Mouse (Mus musculus) lung, postnatal 10 days (tissue): Measurements from ENCODE around the gene Abtb2.

ENCODE experiments used
- DNase-seq: peaks from one replicate; pipeline ENCODE4 v3.0.0; 2021

The Abtb2 gene

DNA sequence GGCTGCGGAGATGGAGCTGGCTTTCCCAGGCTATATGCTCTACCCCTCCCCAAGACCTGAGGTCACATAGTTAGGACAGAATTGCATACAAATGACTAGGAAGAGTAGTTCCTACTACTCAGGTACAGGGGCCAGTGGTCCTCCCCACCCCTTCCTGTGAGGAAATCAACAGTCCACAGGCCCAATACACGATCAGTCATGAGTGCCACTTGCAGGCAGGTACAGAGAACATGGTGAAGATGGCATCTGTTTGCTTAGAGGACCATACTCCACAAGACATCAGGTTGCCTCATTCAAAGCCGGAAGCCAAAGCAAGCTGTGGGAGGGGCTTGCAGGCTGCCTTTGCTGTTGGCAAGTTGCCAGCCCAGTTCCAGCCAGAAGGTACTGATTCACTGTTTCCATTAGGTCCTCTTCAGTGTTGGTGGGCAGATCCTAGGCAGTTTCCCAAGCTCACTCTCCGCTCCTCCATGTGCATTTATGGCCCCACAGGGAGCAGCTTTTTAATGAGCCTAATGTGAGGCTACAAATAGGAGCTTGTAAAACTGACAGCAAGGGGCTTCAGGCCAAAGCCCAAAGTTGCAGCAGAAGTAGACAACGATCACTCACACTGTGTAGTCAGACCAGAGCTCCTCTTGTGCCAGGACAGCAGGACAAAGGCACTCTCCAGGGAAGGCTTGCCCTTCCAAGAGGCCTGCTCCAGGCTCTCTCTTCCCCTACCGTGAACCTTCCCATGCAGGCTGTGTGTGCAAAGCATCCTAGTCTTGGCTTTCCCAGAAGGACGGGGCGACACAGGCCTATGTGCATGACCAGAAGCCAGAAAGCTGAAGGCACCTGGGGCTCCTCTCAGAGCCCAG lies 102.1 kb downstream of the Abtb2 start:
- DNase-seq = peak; percentile 80

DNA sequence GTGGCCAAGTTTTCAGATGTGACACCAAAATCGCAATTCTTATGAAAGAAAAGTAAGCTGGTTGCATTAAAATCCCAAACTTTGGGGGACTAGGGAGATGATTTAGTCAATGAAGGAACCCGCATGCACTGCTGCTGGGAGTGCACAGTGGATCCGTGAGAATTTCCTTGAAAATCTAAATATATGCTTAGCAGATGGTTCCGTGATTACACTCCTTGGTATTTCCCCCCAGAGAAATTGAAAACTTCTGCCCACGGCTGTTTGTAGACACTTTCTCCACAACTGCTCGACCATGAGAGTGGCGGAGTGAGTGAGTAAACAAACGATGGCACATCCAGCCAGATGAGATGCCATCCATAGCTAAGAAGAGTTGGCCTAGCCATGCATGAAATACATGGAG lies 102.8 kb downstream of the Abtb2 start:
- no peak for DNase-seq

DNA sequence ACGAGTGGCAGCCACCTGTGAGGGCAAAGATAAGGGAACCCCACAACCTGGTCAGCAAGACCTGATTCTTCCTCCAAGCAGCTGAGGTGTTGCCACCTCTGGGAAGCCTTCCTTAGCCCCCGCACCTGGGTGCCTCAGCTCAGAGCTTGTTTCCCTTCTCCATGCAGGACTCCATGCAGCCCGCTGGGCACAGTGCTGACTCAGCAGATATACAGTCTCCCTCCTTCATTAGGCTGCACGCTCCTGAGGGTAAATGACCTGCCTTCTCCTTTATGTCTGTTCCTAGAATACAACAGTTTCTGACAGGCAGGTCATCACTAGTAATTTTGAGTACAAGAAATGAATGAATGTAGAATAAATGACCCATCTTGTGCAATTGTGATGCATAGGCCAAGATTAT lies 103.5 kb downstream of the Abtb2 start:
- no peak for DNase-seq

DNA sequence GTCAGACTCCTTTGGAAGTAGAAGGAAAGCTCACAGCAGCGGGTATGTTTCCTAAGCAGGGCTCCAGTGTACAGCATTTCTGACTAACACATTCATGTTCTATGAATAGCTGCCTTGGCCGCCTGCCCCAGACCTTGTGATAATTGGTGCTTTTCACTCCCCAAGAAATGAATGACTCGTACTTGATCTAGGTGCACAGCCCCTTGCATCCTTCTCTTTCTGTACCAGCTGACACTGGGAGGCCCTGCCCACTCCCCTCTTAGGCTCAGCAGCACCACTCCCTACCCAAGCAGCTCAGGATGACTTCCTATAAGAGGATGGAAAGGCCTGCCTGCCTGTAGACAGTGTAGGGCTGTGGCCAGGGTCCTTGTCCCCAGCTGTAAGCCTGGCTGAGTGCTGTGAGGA lies 104.2 kb downstream of the Abtb2 start:
- peak; percentile 82 for DNase-seq

DNA sequence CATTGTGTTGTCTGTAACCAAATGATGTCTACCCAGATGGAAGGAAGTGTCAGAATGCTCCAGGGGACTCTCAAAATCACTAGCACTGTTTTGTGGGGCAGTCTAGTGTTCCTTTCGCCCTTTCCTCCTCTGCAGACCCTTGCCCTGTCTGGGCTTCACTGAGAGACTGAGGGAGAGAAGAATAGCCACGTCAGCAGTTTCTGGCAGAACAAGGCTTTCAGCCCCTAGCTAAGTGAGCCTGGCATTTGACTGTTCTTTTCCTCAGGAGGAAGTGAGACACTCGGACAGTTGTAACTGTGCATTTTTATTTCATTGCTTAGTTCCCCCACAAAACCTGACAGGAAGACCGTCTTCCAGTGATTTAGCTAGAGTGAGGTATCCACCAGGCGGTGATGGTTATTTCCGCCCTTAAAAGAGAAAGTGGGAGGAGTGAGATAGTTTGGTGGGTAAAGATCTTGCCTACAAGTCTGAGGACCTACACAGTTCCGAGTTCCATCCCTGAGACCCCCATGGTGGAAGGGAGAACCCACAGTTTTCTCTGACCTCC lies 106.5 kb downstream of the Abtb2 start:
- DNase-seq = no peak

DNA sequence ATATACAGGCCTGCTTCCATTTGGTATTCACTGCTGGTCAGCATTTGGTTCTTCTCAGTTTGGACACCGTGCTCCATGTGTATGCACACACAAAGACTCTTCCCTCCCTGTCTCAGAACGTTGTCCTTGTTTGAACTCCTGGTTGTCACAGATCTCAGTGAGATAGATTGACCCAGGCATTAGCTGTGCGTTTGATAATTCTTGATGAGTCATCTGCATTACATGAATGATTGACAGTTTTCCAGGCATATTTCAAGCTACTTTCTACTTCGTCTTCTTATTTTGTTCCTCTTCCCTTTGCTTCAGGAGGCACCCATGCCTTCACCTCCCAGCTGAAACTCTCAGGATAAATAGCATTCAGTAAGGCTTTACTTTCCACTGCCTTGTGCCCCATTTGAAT lies 107.5 kb downstream of the Abtb2 start:
- DNase-seq = no peak

DNA sequence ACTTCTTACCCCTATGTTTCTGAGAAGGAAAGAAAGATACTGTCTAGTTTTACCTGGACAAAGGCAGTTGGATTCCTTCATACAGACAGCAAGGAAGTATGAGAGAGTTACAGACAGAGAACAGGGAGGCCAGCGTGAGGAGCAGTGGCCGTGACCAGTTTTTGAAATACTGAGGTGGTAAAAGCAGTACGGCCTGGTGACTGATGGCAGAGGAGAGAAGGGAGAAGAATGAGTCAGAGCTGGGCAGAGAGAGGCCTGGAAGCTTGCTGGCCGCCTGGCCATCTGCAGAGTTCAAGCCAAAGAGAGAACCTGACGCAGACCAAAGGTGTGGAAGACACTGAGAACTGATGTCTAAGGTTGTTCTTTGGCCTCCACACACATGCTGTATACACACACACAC lies 109.3 kb downstream of the Abtb2 start:
- DNase-seq = no peak

DNA sequence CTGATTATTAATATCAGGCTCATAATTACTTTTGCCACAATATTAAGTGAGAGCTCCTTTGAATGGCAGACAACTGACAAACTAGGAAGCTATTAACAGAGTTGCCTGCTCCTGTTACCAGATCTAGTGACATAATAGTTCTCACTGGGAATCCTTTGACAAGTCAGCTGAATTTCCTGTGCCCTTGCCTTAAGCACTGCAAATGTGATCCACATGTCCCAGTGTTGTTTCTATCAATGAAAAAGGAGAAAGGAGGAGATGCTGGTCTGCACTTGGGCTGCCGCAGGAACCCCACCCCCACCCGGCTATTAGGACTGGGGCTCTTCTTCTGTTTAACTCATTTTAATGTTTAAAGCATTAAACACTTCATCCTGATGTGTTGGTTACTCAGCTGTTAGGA lies 110.7 kb downstream of the Abtb2 start:
- DNase-seq = no peak

DNA sequence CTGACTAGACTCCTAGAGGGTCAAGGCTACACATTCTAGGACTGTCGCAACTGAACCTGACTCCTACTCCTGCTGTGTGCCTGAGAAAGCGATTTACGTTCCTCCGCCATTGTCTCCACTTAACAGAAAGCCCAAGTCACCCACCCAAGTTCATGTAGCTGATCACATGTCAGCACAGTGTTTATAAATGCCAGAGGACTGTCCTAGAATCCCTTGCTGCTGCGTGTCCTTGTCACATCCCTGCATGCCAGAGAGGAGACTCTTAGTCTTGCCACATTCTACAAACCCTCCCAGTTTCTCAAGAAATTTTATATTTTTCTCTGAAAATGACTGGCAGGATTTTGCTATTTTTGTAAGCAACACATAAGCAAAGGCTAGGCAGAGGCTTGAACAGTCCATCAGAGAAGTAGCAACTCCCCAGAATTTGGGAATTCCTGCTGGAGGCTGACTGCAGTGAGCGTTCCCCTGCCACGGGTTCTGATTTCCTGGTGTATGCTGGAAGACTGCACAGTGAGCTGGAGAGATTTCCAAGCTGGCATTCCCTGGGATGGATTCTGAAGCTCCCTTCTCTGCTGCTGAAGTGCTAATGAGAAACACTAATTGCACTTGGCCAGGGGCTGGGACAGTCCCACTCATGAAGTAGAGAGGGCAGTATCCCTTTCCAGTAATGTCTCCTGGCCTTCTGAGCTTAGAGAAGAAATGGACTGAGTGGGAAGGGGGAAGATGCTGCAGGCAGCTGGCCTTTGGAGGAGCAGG lies 111.7 kb downstream of the Abtb2 start:
- DNase-seq = peak; percentile 11

DNA sequence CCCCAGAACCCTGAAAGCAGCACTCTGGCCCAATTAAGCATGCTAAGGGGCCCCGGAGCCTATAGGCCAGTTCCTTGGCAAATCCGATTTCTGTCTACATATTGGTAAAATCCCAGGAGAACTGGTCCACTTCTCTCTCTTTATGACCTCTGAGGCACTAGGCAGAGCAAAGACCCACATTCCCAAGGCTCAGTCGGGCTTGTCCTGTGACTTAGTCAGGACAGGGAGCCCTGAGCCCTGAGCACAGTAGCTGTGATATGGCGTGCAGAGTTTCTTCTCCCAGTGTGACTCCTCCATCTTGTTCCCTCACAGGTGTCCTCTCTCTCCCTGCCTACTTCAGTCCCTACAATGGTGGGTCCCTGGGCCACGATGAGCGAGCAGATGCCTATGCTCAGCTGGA lies 112.3 kb downstream of the Abtb2 start:
- DNase-seq = no peak

DNA sequence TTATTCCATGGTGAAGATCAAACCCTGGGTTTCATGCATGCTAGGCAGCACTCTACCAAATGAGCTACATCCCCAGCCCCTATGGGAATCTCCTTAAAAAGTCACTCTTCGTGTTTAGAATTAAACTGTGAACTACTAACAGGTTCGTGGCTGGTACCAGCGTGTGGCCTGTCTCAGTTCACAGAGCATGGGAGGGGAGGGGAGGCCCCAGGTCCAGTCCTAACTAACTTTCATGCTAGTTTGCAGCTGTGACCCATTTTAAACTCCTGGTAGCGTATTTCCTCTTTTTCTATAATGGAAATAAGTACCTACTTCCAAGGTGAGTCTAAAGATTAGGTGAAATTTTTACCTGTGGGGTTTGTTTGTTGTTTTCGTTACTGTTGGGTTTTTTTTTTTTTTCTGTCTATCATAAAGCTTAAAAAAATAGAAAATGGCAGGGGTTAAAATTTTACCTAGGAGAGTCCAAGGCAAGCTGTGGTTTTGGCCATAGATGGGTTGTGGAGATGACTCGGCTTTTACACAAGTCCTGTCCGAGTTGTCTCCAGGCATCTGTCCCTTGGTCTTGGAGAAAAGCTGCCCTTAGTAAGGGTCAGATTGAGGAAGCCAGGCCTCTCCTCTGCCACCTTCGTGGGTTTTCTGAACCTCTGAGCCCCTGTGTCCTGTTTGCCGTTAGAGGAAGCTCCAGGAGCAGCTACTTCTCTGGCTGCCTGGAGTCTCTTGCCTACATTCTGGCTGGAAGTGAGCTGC lies 114.4 kb downstream of the Abtb2 start:
- no peak for DNase-seq

DNA sequence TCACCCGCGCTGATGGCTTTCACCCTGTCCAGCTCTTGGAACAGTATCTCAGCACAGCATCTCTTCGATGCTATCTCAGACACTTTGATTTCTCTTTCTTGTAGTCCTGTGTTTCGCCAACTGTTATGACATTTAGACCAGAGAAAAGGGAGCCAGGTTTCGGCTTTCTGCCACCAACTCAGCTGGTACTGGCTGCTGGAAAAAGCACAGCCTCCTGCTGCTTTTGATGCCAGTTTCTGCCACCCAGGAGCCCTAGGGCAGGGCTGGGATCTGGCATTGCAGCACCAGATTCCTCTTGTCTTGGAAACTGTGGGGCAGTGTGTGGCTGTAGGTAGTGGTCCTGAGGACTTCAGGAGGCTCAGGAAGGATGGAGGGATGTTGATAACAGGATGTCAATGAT lies 115.0 kb downstream of the Abtb2 start:
- DNase-seq = no peak

DNA sequence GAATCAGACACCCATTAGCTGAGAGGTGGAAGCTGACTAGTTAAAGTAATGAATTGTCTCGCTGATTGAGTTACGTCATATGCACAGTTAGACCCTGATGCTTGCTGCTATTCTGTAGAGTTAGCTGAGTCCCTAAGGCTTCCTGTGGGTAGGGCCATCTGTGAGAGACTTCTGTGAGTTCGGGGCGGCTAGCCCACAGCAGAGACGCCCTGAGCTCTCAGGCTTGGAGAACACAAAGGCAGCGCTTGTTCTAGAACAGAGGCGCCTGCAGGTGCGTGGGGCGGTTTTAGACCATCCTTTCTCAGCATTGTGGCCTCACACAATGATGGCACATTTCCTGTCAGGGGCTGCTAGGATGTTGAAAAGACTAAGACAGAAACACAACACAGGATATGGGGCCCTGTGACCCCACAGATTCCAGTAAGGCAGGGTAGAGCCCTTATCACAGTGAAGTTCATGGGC lies 116.2 kb downstream of the Abtb2 start:
- DNase-seq = peak; percentile 28

DNA sequence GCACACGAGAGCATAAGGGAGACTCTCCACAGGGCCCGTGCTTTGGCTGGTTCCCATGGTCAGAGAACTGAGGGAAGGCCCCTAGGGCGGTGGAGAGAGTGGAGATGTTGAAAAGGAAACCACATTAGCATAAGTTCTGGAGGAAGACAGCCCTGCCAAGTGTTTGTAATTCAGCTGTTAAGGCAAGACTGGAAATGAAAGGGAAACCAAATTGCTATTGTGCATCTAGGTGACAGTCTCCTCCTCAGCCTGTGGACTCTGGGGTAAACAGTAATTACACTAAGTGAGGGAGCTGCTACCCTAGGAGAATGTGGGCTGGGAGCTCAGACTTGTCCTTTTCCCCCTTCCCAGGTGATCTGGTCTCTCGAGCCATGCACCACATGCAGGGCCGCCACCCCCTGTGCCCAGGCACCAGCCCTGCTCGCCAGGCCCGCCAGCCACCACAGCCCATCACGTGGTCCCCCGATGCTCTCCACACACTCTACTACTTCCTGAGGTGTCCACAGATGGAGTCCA lies 116.9 kb downstream of the Abtb2 start:
- DNase-seq = peak; percentile 36

DNA sequence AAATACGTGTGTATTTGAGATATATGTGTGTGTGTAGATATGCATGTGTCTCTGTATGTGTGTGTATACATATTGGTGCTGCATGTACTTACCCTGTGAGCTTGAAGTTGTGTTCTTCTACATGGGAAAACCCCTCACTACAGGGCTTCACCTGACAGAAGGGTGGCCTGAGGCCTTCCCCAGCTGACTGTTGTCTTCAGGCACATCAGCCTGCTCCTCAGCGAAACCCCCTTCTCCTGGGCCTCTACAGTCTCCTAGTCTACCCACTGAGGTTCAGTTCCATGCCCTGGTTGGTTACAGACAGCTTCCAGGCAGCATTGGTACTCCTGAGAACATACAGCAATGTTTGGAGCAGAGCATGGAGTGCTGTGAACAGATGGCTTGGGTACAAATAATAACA lies 118.3 kb downstream of the Abtb2 start:
- no peak for DNase-seq

DNA sequence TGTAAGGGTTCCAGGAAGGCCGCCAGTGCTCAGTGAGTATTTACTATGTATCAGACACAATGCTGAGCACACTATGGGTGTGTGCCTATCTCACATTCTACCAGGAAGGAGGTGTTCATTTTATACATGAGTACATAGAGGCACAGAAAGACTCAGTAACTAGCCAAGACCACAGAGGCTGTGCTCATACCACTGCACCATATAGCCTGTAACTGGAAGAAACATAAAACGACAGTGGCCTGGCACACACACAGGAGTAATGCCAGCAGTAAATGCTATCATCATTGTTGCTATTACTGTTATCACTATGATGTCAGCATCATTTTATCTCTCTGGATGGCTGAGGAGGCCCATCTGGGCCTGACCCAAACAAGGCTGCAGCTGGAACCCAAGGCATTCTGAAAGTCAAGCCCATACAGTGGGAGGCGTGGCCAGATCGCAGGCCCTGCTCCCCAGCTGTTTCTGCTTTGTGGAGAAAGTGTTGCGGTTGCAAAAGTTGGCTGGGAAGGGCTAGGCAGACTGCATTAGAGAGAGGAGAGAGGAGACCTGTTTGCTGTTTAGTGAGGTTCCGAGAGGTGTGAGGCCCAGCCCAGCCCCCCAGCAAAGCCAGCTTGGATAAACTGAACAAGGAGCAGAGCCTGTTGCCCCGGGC lies 118.9 kb downstream of the Abtb2 start:
- DNase-seq = peak; percentile 71

DNA sequence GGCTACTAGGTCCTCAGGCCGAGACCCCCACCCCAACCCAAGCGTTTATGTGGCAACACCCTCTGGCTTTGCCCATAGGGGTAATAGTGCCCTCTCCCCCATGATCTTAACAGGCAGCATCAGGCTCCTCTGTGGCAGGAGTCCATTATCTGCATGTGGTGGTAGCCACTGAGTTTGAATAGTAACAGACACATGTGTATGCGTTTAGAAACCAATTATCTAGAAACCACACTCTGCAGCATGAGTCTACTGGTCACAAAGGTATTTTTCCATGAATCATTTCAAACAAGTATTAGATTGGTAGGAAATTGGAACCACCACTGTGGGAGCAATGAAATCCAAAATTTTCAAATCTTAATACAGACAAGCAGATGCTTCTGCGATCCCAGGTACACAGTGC lies 119.5 kb downstream of the Abtb2 start:
- DNase-seq = no peak

DNA sequence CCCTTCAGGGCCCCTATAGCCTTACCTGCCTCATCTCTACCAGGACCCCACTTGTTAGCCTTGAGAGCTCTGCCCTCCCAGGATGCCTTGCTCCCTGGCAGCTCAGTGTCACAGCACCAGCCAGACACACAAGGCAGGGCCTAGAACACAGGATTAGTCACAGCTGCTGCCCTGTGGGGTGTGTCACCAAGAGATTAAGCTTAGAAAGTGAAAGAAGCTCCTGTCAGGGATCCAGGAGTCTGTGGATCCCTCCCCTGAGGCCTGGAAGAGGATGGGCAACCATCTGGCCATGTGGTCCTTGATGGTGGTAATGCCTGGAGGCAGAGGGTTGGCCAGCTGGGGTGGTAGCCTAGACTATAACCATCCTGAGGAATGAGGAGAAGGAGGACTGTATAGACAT lies 121.0 kb downstream of the Abtb2 start:
- no peak for DNase-seq

DNA sequence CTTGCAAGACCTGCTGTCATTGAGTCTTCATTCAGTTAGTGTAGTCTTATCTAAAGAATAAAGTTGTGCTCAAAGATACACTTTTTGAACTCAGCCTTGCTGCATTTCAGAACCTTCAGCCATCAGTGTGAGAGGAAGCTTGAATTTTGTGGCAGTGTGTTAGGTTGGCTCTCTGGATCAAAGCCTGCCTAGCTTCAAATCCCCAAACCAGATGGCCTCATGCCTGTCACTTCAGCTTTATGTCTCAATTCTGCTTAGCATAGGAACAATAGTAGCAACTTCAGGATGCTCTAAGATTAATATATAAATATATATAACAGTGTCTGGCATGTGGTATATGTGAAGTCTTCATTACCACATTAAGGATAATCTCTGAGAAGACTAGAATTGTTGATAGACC lies 121.8 kb downstream of the Abtb2 start:
- DNase-seq = no peak

DNA sequence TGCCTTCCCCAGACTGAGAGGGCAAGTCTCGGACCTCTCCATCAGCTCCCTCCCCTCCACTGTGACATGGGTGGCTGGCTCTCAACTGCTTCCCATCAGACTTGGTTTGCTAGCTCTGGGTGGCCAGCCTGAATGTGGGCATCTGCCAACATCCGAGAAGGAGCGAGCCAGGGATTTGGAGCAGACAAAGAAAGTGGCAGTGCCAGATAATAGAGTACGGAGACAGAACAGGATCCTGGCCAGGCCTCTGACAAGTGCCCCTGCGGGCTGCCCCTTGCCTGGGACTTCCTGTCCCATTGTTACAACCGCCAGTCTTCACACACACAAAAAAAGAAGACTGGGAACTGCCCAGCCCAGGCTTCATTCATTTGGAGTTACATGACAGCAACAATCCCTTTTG lies 124.3 kb downstream of the Abtb2 start:
- DNase-seq = peak; percentile 70

DNA sequence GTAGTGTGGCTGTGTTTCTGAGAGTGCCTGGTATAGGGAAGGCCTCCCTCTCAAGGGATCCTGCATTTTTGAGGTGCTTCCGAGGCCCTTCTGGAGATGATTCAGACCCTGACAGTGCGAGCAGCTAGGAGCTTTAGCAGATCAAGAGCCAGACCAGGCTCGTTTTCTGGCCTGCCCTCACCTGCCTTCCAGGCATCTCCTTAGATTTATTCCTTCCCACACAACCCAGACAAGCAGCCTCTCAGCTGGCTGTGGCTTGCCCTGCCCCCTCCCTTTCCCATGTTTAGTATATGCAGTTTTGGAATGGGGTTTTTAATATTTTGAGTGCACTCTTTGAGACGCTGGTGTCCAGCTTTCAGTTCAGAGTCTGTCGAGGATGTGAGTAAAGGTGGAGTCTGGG lies 124.7 kb downstream of the Abtb2 start:
- no peak for DNase-seq

DNA sequence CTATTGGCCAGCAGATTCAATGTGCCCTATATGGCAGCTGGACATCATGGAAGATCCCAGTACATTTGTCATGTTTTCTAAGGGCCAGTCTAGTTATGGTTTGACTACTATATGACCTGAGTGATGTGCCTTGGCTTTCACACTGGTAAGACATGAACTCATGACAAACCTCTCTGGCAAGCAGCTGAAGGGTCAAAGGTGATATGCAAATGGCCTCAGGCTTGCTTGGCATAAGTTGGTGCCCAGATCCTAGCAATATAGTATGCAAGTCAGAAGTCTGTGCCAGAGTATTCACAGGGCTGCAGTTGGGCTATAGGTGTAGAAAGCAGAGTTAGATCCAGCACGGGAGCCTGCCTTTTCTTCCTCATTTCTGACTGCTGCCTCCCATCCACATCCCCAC lies 125.2 kb downstream of the Abtb2 start:
- DNase-seq = no peak

DNA sequence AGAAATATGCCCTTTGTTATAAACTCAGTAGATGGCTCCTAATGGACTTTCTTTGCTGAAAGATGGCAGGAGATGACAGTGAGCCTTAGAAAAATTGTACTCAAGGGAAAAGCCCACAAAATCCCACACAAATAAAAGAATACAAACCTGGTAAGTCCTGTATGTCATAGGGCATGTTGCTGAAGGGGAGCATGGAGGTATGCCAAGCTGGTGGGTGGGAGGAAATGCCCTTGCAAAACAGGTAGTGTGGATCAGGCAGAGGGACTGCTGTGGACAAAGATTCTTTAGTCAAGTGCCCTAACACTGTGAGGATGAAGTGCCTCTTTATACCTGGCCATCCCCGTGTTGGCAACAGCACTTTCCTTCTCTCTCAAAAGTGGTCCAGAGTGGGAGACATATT lies 126.7 kb downstream of the Abtb2 start:
- DNase-seq = no peak
